Mouse (Mus musculus) gastrocnemius, postnatal 36 days (tissue): Measurements from ENCODE around the gene Ly75. TPM values are rescaled to one million over a fixed set of nuclear protein-coding genes. Genes with fewer than 3 reads are reported as not detected.

Source experiments
- DNase-seq, 2 experiments: peaks; one replicate each; pipeline ENCODE4 v3.0.0; 2022
- intact Hi-C: fragments of 180-260 bp; cut with DNase I; formaldehyde crosslinking; loops from one replicate; pipeline ENCODE4 v1.15.1; 2025
- total RNA-seq, 2 experiments: library from RNA; stranded (reverse); gene quantifications; 2 replicates each; pipeline ENCODE4 v1.2.3; 2021

The Ly75 gene
- total RNA-seq, 2 experiments from 2014 or later: 0.07 to 0.54 TPM

GRCm38 (mm10) chr2:60328641-60329040, 54.5 kb downstream of the Ly75 start:
- intact Hi-C loops: no loop called here
- no peak for DNase-seq

- intact Hi-C loops: no loop called here
- no peak for DNase-seq
Measured at GRCm38 (mm10) chr2:60327581-60327980, 55.5 kb downstream of the Ly75 start.

- DNase-seq: no peak
- intact Hi-C loops: no loop called here
Measured at GRCm38 (mm10) chr2:60326948-60327347, 56.2 kb downstream of the Ly75 start.

- no peak for DNase-seq
- intact Hi-C loops: no loop called here
Measured at GRCm38 (mm10) chr2:60323411-60323810, 59.7 kb downstream of the Ly75 start.

DNA sequence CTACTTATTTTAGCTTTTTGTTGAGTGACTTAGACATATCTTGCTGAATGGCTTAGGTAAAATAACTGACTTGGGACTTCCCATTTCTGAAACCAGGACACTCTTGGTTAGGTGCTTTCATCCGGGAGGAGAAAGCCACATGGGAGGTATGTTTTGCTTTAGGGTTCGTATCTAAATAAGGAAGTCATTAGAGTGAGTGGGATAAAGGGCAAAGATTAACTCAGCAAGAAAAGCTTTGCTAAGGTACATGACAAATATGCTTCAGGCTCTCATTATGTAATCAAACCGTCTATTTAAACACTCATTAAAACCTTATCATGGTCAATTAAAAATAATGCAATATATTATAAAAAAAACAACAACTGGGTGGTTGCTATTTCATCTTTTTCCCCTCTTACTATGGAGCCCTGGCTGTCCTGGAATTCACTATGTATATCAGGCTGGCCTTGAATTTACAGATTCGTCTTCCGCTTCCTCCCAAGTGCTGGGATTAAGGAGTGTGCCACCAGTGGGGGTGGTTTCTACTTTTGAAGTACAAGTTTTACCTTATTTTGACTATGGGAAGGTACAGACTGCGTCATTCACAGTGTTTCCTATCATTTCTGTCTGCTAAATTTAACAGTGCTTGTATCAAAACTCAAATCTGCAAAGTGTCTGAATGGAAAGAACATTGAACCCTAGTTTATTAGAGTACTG, 60.9 kb downstream of the Ly75 start:
- intact Hi-C loops: no loop called here
- no peak for DNase-seq

GRCm38 (mm10) chr2:60303796-60304195, 79.3 kb downstream of the Ly75 start:
- intact Hi-C loops: no loop called here
- DNase-seq: no peak

DNA sequence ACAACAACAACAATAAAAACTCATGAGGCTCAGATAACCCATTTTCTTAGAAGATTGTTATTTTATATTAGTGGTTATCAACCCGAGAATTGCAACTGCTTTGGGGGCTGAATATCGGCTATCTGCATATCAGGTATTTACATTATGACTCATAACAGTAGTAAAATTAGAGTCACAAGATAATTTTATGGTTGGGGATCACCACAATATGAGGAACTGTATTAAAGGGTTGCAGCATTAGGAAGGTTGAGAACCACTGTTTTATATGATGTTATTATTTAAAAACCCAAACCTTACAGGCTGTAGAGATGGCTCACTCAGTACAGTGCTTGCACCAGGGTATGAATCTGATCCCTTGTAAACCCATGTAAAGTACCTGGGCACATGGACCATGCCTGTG, 83.8 kb downstream of the Ly75 start:
- intact Hi-C loops: no loop called here
- no peak for DNase-seq

- DNase-seq: no peak
- intact Hi-C loops: no loop called here
Measured at GRCm38 (mm10) chr2:60298266-60298665, 84.8 kb downstream of the Ly75 start.

DNA sequence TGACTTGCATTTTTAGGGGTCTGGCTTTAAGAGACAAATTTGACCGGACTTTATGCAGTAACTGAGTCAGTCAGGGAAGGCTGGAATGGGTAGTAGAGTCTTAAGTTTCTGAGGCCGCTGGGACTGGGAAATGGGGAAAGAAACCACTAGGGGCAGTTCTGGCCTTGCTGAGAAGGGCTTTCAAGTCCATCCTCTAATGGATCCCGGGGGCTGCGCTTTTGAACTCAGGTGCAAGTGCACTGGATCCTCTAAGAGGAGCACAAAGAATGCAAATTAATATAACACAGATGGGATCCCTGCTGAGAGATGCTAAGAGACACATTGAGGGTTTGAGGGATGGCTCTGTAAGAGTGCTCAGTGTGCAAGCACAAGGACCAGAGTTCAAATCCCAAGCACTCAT, 91.7 kb downstream of the Ly75 start:
- intact Hi-C loops: no loop called here
- no peak for DNase-seq

DNA sequence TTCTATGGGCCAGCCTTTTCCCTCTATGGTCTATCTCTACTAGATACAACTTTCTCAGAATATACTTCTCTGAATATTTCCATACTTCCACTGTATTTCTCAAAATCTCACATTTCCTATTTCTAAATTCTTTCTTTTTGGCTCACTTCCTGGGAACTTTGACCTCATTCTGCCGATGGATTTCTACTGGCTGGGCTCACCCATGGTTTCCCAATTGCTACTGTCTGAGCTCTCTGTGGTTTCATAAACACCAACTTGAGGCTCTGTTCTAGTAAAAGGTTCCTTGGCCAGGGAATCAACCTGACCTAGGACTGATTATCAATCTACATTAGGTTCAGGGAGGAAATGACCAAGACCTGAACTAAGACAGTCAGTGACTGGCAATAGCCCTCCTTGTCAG, 93.7 kb downstream of the Ly75 start:
- intact Hi-C loops: no loop called here

GRCm38 (mm10) chr2:60288606-60289005, 94.5 kb downstream of the Ly75 start:
- no peak for DNase-seq
- intact Hi-C loops: no loop called here

More for the DNA sequence above, 93.7 kb downstream of the Ly75 start:
- no peak for DNase-seq

DNA sequence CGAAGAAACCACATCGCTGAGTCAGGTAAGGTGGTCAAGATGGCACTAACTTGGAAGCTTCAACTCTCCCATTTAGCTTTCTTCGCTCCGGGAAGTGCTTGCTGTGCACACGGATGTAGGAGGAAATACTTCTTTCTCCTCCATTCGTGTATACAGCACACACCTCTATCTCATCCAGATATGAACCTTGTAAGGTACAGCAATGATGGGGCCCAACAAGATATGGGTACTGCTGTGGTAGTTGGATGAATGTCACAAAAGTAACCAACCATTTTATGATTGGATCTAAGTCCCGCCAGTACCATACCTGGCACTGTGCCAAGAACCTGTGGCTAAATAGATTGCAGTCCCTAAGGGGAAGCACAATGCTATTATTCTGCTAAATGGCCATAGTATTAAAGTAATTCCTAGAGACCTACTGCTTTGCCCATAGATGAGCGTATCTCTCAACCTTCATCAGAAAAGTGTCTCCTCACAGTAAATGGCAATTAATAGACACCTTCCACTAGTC, 97.9 kb downstream of the Ly75 start:
- no peak for DNase-seq
- intact Hi-C loops: no loop called here

DNA sequence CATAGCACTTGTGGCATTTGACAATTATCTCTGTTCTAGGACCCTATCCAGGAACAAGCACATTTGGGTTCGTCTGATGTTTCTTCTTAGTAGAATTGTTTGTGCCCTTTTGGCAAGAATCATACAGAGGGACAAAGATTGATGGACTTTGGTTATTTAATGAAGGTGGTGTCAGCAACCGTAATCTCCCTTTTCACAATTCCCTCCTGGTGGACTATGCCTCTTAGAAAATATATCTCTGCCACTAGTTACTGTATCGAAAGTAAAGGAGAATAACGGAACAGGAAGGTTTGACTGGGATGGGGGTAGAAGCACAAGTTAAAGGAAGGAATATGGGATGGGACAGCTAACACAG, 98.7 kb downstream of the Ly75 start, which contains the start of gene Cd302:
TSS of gene Cd302 (minus strand) at position 22 of the 355 bp plus-strand sequence.
- intact Hi-C loops: no loop called here
- no peak for DNase-seq

DNA sequence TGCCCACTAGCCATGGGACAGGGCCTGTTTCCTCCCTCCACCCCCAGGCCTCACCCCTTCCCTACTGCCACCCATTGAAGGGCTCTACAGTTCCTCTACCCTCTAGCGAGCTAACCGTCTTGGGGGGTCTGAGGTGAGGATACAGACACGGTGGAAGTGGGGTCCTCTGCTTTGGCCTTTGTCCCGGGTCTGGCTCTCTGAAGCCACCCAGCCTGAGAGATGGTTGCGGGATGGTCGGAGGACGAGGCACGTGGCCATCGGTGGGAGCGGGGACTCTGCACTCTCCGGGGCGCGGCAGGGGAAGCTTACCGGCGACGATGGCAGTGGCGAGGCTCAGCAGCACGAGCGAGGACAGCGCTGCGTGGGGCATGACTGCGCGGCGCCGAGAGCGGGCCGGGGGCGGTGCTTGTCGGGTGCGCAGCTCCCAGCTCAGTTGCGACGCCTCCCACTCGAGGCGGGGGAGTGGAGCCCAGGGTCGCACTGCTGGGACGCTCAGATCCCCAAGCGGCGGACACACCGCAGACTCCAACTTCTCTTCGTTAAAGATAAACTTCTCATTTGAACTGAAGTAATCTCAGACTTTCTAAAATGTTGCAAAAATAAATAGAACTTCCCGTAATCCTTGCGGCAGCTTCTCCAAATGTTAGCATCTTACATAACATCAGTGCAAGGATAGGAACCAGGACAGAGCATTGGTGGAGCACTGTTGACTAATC, 99.2 kb downstream of the Ly75 start:
- intact Hi-C loops: no loop called here
- DNase-seq: peak; percentile 57 to 66

DNA sequence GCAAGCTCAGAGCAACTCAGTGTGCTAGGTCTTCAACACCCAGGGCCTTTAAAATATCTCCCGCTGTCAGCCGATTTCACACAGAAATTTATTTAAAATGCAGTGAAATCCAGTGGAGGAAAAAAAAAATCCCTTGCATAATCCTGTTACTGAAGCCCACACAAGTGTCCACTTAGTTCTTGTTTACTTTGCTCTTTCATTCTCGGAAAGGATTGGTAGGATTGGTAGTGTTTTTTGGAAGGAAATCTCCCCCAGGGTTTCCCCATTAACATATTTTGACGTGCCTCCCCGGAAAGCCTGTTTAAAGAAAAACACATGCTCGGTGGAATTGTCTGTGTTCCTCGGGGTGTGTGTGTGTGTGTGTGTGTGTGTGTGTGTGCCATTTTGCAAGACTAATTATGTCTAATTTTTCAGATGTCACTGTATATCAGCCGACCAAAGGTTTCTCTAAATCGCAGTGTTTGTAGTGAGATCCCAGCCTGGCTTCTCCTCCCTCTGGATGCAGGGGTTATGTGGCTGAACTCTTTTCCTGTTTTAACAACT, 99.8 kb downstream of the Ly75 start:
- no peak for DNase-seq
- intact Hi-C loops: no loop called here

DNA sequence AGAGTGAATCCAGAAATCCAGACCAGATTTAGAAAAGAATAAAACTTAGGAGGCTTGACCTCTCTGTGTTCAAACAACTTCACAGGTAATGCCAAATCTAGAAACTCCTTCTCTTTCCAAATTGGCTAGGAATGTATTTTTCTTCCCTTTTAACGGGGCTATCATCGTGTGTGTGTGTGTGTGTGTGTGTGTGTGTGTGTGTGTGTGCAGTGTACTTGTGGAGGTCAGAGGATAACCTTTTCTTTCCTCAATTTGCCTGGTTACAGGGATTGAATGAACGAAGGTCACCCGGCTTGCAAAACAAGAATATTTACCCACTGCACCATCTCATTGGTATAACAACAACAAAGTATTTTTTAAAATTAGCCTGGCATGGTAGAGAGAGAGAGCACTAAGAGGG, 100.5 kb downstream of the Ly75 start:
- DNase-seq: no peak
- intact Hi-C loops: no loop called here

DNA sequence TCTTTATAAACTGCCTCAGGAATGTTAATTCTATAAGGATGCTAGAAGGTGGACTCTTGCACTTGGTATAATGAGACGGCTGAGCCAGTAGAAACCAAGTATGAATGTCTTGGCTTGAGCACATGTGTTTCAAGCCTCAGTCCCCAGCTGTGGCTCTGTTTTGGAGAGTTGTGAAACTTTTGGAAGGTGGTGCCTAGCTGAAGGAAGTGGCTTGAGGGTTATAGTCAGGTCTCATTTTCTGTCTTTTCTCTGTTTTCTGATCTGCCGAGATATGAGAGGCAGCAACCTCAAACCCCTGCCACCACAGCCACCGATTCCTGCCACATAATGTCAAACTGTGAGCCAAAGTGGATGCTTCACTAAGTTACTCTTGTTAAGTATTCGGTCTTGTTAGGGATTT, 104.5 kb downstream of the Ly75 start:
- intact Hi-C loops: no loop called here

DNA sequence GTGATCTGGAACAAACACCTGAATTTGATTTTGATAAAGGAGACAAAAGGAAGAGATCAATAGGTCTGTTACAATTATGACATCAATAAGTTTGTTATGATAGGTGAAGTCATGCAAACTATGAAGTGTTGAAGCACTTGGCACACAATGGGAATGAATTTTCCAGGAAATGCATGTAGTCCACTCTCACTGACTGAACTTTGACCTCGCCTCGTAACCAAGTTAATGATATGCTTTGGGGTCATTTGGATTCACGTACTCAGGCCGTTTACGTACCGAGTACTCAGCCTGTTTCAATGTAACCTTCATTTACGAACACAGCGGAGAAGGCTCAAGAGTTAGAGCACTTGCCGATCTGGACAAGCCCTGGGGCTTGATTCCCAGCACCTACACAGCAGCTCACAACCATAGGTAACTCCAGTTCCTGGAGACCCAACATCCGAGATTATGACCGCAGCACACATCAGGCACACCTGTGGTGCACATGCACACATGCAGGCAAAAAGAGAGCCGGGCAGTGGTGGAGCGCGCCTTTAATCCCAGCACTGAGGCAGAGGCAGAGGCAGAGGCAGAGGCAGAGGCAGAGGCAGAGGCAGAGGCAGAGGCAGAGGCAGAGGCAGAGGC, 113.1 kb downstream of the Ly75 start:
- intact Hi-C loops: no loop called here
- DNase-seq: no peak

More for the DNA sequence above, 104.5 kb downstream of the Ly75 start:
- no peak for DNase-seq

- no peak for DNase-seq
- intact Hi-C loops: no loop called here
Measured at GRCm38 (mm10) chr2:60267567-60267966, 115.5 kb downstream of the Ly75 start.

GRCm38 (mm10) chr2:60260621-60261350, 122.3 kb downstream of the Ly75 start:
- intact Hi-C loops: no loop called here

GRCm38 (mm10) chr2:60259186-60259585, 123.9 kb downstream of the Ly75 start:
- intact Hi-C loops: no loop called here
- no peak for DNase-seq

More at GRCm38 (mm10) chr2:60260621-60261350, 122.3 kb downstream of the Ly75 start:
- no peak for DNase-seq
